ENCODE assay signal across 9 mouse cellular contexts in genomic region chr4:129625496-129625895, GRCm38 (mm10). TPM values are rescaled to one million over a fixed set of nuclear protein-coding genes. Genes with fewer than 3 reads are reported as not detected.
DNase-seq lines count a peak whose midpoint lies in the region; ATAC-seq and TF ChIP-seq lines count a peak whose summit lies in the region.
"Had no signal": no experiment of that assay in that cellular context is flagged by ENCODE, and none has a peak within 500 bp of the region (broad histone marks: within the 10 kb centered on the region; RNA-seq: fewer than 3 reads in every experiment).

No protein-coding gene starts in this region.

- no peak for ATAC-seq in forebrain, embryonic 12.5 days (ENCODE audit: low FRiP score)
- ATAC-seq in intestine, embryonic 15.5 days: no peak
- ATAC-seq in midbrain, embryonic 16.5 days: no peak

- 44% methylated on average over 4 of the region's 4 CpGs for WGBS in forebrain, embryonic 12.5 days
- 46% methylated on average over 4 of the region's 4 CpGs for WGBS in intestine, embryonic 15.5 days
- WGBS in midbrain, embryonic 16.5 days: 40% methylated on average over 4 of the region's 4 CpGs

- DNase-seq in layer of hippocampus, adult 2 months (ENCODE audit: low spot score in 2 of 2): no peak
- no peak for DNase-seq in layer of hippocampus, postnatal 36 days
- DNase-seq in thymus, postnatal 0 days (ENCODE audit: low spot score): no peak
- DNase-seq in urinary bladder, postnatal 4 days (ENCODE audit: low spot score in 2 of 2): no peak
- no peak for DNase-seq in urinary bladder, postnatal 36 days (ENCODE audit: low spot score in 2 of 2)
- DNase-seq: kidney, adult 11 months had no signal

- 0 out of 2 replicates have a peak overlapping the region, but pooled peaks have one; percentile 84 for H3K9ac ChIP-seq in forebrain, embryonic 12.5 days
- H3K9ac ChIP-seq in intestine, embryonic 15.5 days: no peak overlapping the region
- H3K9ac ChIP-seq in midbrain, embryonic 16.5 days (ENCODE audit: low read depth, low read length): peak overlapping the region; percentile 82

- H3K36me3 ChIP-seq in forebrain, embryonic 12.5 days (replicated peaks): peaks cover 47% of the 10 kb centered on the region
- H3K36me3 ChIP-seq in intestine, embryonic 15.5 days: peaks cover 40% of the 10 kb centered on the region
- peaks cover 36% of the 10 kb centered on the region for H3K36me3 ChIP-seq in midbrain, embryonic 16.5 days (ENCODE audit: control insufficient read depth, insufficient read depth, low read length)

- no peak overlapping the region for H3K4me3 ChIP-seq in layer of hippocampus, adult 2 months
- H3K4me3 ChIP-seq in forebrain, embryonic 12.5 days (replicated peaks): no peak overlapping the region
- H3K4me3 ChIP-seq in intestine, embryonic 15.5 days (replicated peaks): no peak overlapping the region
- H3K4me3 ChIP-seq in midbrain, embryonic 16.5 days (ENCODE audit: low read depth, low read length): no peak overlapping the region

- H3K4me1 ChIP-seq in forebrain, embryonic 12.5 days: peaks cover 32% of the 10 kb centered on the region
- peaks cover 36% of the 10 kb centered on the region for H3K4me1 ChIP-seq in intestine, embryonic 15.5 days (replicated peaks)
- peaks cover 38% of the 10 kb centered on the region for H3K4me1 ChIP-seq in midbrain, embryonic 16.5 days (ENCODE audit: control insufficient read depth, insufficient read depth, low read length)

- no peaks in the 10 kb centered on the region for H3K27me3 ChIP-seq in forebrain, embryonic 12.5 days
- H3K27me3 ChIP-seq in intestine, embryonic 15.5 days (replicated peaks): no peaks in the 10 kb centered on the region
- no peaks in the 10 kb centered on the region for H3K27me3 ChIP-seq in midbrain, embryonic 16.5 days (ENCODE audit: control insufficient read depth, insufficient read depth, low read depth, low read length)

- TF ChIP-seq CTCF in layer of hippocampus, adult 2 months (conservative IDR thresholded peaks at IDR 0.05): no peak

- peak overlapping the region; percentile 98 for H3K27ac ChIP-seq in layer of hippocampus, adult 2 months
- H3K27ac ChIP-seq in forebrain, embryonic 12.5 days: peak overlapping the region; percentile 91
- H3K27ac ChIP-seq in intestine, embryonic 15.5 days: peak overlapping the region; percentile 86; the same call in 1 of the 2 replicates
- peak overlapping the region; percentile 98 for H3K27ac ChIP-seq in midbrain, embryonic 16.5 days (ENCODE audit: low read length)

- H3K9me3 ChIP-seq in forebrain, embryonic 12.5 days: no peaks in the 10 kb centered on the region
- H3K9me3 ChIP-seq in intestine, embryonic 15.5 days: no peaks in the 10 kb centered on the region
- H3K9me3 ChIP-seq in midbrain, embryonic 16.5 days (replicated peaks; ENCODE audit: control insufficient read depth, low read length, poor library complexity, severe bottlenecking): no peaks in the 10 kb centered on the region

- H3K4me2 ChIP-seq in forebrain, embryonic 12.5 days: peak overlapping the region; percentile 82; the same call in 1 of the 2 replicates
- H3K4me2 ChIP-seq in intestine, embryonic 15.5 days (replicated peaks): peak overlapping the region; percentile 87
- peak overlapping the region; percentile 99 for H3K4me2 ChIP-seq in midbrain, embryonic 16.5 days (ENCODE audit: low read length)

RNA-seq across cellular contexts. Expression of gene Ccdc28b, which starts 1.7 kb away (rescaled TPM):
- total RNA-seq in layer of hippocampus, adult 2 months (2021): 10 to 100 TPM; 70.2 to 81.0 TPM
- total RNA-seq in layer of hippocampus, postnatal 36 days (2021): 10 to 100 TPM; 70.3 to 79.8 TPM
- polyA plus RNA-seq in forebrain, embryonic 12.5 days (2016; fragmentation: Nextera tagmentation; extraction: Ambion mirVana): 75.4 and 79.2 TPM in 2 replicates
- polyA plus RNA-seq in intestine, embryonic 15.5 days (2015; fragmentation: Nextera tagmentation; extraction: Ambion mirVana): 37.9 and 44.4 TPM in 2 replicates
- 172 and 183 TPM in 2 replicates for polyA plus RNA-seq in midbrain, embryonic 16.5 days (2015; fragmentation: Nextera tagmentation; extraction: Ambion mirVana)
- 81.7 and 87.2 TPM in 2 replicates for polyA plus RNA-seq in thymus, postnatal 0 days (2015; fragmentation: Nextera tagmentation; extraction: Ambion mirVana)

RNA-seq across cellular contexts. Expression of gene Iqcc, which starts 6.6 kb away (rescaled TPM):
- 10 to 100 TPM; 31.5 to 34.3 TPM for total RNA-seq in layer of hippocampus, adult 2 months (2021)
- 10 to 100 TPM; 35.3 to 40.6 TPM for total RNA-seq in layer of hippocampus, postnatal 36 days (2021)
- polyA plus RNA-seq in forebrain, embryonic 12.5 days (2016; fragmentation: Nextera tagmentation; extraction: Ambion mirVana): 26.5 and 27.4 TPM in 2 replicates
- 24.9 and 26.7 TPM in 2 replicates for polyA plus RNA-seq in intestine, embryonic 15.5 days (2015; fragmentation: Nextera tagmentation; extraction: Ambion mirVana)
- polyA plus RNA-seq in midbrain, embryonic 16.5 days (2015; fragmentation: Nextera tagmentation; extraction: Ambion mirVana): 28.0 and 33.1 TPM in 2 replicates
- polyA plus RNA-seq in thymus, postnatal 0 days (2015; fragmentation: Nextera tagmentation; extraction: Ambion mirVana): 39.5 and 40.6 TPM in 2 replicates

RNA-seq across cellular contexts. Expression of gene Dcdc2b, which starts 11.4 kb away (rescaled TPM):
- total RNA-seq in layer of hippocampus, adult 2 months (2021): 1 to 10 TPM; 5.7 to 7.4 TPM
- total RNA-seq in layer of hippocampus, postnatal 36 days (2021): 1 to 10 TPM; 6.0 to 7.7 TPM
- 2.6 and 2.9 TPM in 2 replicates for polyA plus RNA-seq in forebrain, embryonic 12.5 days (2016; fragmentation: Nextera tagmentation; extraction: Ambion mirVana)
- polyA plus RNA-seq in intestine, embryonic 15.5 days (2015; fragmentation: Nextera tagmentation; extraction: Ambion mirVana): 1.1 and 2.1 TPM in 2 replicates
- 3.5 and 4.1 TPM in 2 replicates for polyA plus RNA-seq in midbrain, embryonic 16.5 days (2015; fragmentation: Nextera tagmentation; extraction: Ambion mirVana)
- 3.0 and 3.3 TPM in 2 replicates for polyA plus RNA-seq in thymus, postnatal 0 days (2015; fragmentation: Nextera tagmentation; extraction: Ambion mirVana)

RNA-seq across cellular contexts. Expression of gene Txlna, which starts 15.4 kb away (rescaled TPM):
- 10 to 100 TPM; 49.7 to 51.3 TPM for total RNA-seq in layer of hippocampus, adult 2 months (2021)
- 10 to 100 TPM; 46.1 to 54.7 TPM for total RNA-seq in layer of hippocampus, postnatal 36 days (2021)
- 97.1 and 111 TPM in 2 replicates for polyA plus RNA-seq in forebrain, embryonic 12.5 days (2016; fragmentation: Nextera tagmentation; extraction: Ambion mirVana)
- polyA plus RNA-seq in intestine, embryonic 15.5 days (2015; fragmentation: Nextera tagmentation; extraction: Ambion mirVana): 57.4 and 60.8 TPM in 2 replicates
- polyA plus RNA-seq in midbrain, embryonic 16.5 days (2015; fragmentation: Nextera tagmentation; extraction: Ambion mirVana): 42.5 and 49.8 TPM in 2 replicates
- polyA plus RNA-seq in thymus, postnatal 0 days (2015; fragmentation: Nextera tagmentation; extraction: Ambion mirVana): 57.4 and 64.5 TPM in 2 replicates

RNA-seq across cellular contexts. Expression of gene Tmem234, which starts 25.0 kb away (rescaled TPM):
- total RNA-seq in layer of hippocampus, adult 2 months (2021): 10 to 100 TPM; 83.1 to 86.2 TPM
- 10 to 100 TPM; 79.1 to 81.4 TPM for total RNA-seq in layer of hippocampus, postnatal 36 days (2021)
- 161 and 163 TPM in 2 replicates for polyA plus RNA-seq in forebrain, embryonic 12.5 days (2016; fragmentation: Nextera tagmentation; extraction: Ambion mirVana)
- polyA plus RNA-seq in intestine, embryonic 15.5 days (2015; fragmentation: Nextera tagmentation; extraction: Ambion mirVana): 170 and 198 TPM in 2 replicates
- polyA plus RNA-seq in midbrain, embryonic 16.5 days (2015; fragmentation: Nextera tagmentation; extraction: Ambion mirVana): 177 and 180 TPM in 2 replicates
- 190 and 230 TPM in 2 replicates for polyA plus RNA-seq in thymus, postnatal 0 days (2015; fragmentation: Nextera tagmentation; extraction: Ambion mirVana)
